Mouse (Mus musculus) erythroblast, embryonic 14.5 days (primary cell): ENCODE measurements around the gene Tfb1m.

Experiments used
- GATA1 ChIP-seq: IDR thresholded peaks from 2 replicates; pipeline ENCODE4 v1.6.1; 2012; ENCODE audit warnings: low read length, inconsistent platforms, mixed read lengths
- TAL1 ChIP-seq: IDR thresholded peaks from 3 replicates; pipeline ENCODE4 v1.6.1; 2012; ENCODE audit warnings: low read length, inconsistent platforms, mixed read lengths

DNA sequence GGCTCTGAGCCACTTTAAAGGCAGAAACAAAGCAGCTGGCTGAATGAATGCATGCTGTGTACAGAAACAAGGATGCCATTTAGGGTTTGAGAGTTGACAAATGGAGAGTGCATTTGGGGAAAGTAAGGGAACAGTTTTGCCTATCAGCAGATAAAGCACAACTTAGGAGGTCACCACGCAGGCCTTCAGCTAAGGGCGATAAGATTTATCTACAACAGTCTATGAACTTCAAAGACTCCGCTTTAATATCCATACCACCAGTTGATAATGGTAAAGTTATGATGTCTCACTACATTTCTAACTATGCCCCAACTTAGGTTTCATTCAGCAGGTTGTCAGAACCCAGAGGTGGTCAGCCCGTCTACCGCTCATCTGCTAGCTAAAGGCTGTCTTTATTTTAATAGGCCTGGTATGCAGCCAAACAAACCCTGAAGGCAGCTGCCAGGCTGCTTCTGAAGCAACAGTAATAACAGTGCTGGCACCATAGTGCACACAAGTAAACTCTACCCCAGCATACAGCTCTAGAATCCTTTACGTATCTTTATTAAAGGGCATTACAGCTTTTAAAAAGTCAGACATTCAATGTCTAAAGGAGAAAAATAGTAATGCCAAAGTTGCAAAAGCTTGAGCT, 29.6 kb downstream of the Tfb1m start:
- TF ChIP-seq TAL1 (no peak), GATA1 (no peak)
